Mouse (Mus musculus) intestine, embryonic 14.5 days (tissue): ENCODE results near the gene Hmces. TPM values are rescaled to one million over a fixed set of nuclear protein-coding genes. Genes with fewer than 3 reads are reported as not detected.
A peak's percentile ranks its signal among the peaks of the same experiment; 100 is the strongest.
"Not testable (repeated sequence)": the region's sequence is repeated elsewhere in the genome, so short reads cannot be mapped to it uniquely, and the experiment has no call there.

Experiments used
- ATAC-seq: fragments of 200-750 bp; cut with Nextera tagmentation; replicated peaks from 2 replicates; pipeline ENCODE4 v1.8.0; 2017; ENCODE audit warnings: low read depth, moderate number of reproducible peaks, moderate TSS enrichment, moderate library complexity; ENCODE audit not compliant: low FRiP score, low TSS enrichment
- DNase-seq: peaks from one replicate; pipeline ENCODE4 v3.0.0-alpha.2; 2018; ENCODE audit warnings: low spot score
- H3K27ac ChIP-seq: fragments of 300-500 bp; sonication (generic); 2 replicates; pipeline ENCODE4 v1.5.1; 2014; ENCODE audit warnings: low read depth, mild to moderate bottlenecking, control low read depth
- H3K27me3 ChIP-seq: fragments of 300-500 bp; sonication (generic); replicated peaks from 2 replicates; pipeline ENCODE4 v1.6.1; 2014; ENCODE audit warnings: low read length, control low read depth; ENCODE audit not compliant: control insufficient read depth, insufficient read depth
- H3K36me3 ChIP-seq: fragments of 300-500 bp; sonication (generic); 2 replicates; pipeline ENCODE4 v1.6.1; 2014; ENCODE audit warnings: low read length, control low read depth; ENCODE audit not compliant: control insufficient read depth, insufficient read depth
- H3K4me1 ChIP-seq: fragments of 300-500 bp; sonication (generic); replicated peaks from 2 replicates; pipeline ENCODE4 v1.6.1; 2014; ENCODE audit warnings: low read length, control low read depth, mixed read lengths; ENCODE audit not compliant: control insufficient read depth, insufficient read depth
- H3K4me2 ChIP-seq: fragments of 300-500 bp; sonication (generic); 2 replicates; pipeline ENCODE4 v1.6.1; 2014; ENCODE audit warnings: low read length
- H3K4me3 ChIP-seq: fragments of 300-500 bp; sonication (generic); 2 replicates; pipeline ENCODE4 v1.5.1; 2014; ENCODE audit warnings: low read depth, low read length, control low read depth, mixed read lengths
- H3K9ac ChIP-seq: fragments of 300-500 bp; sonication (generic); 2 replicates; pipeline ENCODE4 v1.6.1; 2014; ENCODE audit warnings: mild to moderate bottlenecking, low read length
- H3K9me3 ChIP-seq: fragments of 300-500 bp; sonication (generic); 2 replicates; pipeline ENCODE4 v1.6.1; 2016; ENCODE audit warnings: low read length, control low read depth; ENCODE audit not compliant: control insufficient read depth
- WGBS: fragments of 180-500 bp; shearing (Covaris S2); extraction: QIAGEN DNeasy Blood & Tissue Kit; methylation state at CpG from one replicate; pipeline ENCODE4 v1.1.7; 2014; 5-methylcytosine and 5-hydroxymethylcytosine counted together
- polyA plus RNA-seq: library from polyadenylated mRNA; unstranded; fragments of >200 nt; fragmentation: Nextera tagmentation; extraction: Ambion mirVana; gene quantifications from 2 replicates; pipeline ENCODE4 v1.2.1, GENCODE M21; 2014

Gene Hmces
- polyA plus RNA-seq, 1 experiment from 2014 or later = 45.1 TPM

GRCm38 (mm10) chr6:87935037-87935436 is 21.3 kb downstream of the Hmces start:
- no peaks in the 10 kb centered on the region for H3K27me3 ChIP-seq
- no peaks in the 10 kb centered on the region for H3K4me1 ChIP-seq
- ATAC-seq (no peak), DNase-seq (no peak)
- no peak overlapping the region for H3K9ac ChIP-seq
- H3K9me3 ChIP-seq = peaks cover 8% of the 10 kb centered on the region; the same call in 1 of the 2 replicates
- no peak overlapping the region for H3K4me2 ChIP-seq
- WGBS = 89% methylated on average over 5 of the region's 5 CpGs
- no peak overlapping the region for H3K27ac ChIP-seq
- no peak overlapping the region for H3K4me3 ChIP-seq
- H3K36me3 ChIP-seq = peaks cover 56% of the 10 kb centered on the region

GRCm38 (mm10) chr6:87937178-87937788 is 23.5 kb downstream of the Hmces start:
- ATAC-seq (peak; percentile 97), DNase-seq (peak; percentile 77)
- H3K36me3 ChIP-seq = peaks cover 44% of the 10 kb centered on the region
- no peak overlapping the region for H3K4me3 ChIP-seq
- H3K27me3 ChIP-seq = no peaks in the 10 kb centered on the region
- 37% methylated on average over 19 of the region's 19 CpGs for WGBS
- H3K9ac ChIP-seq = no peak overlapping the region
- H3K27ac ChIP-seq = peak overlapping the region; percentile 27
- no peaks in the 10 kb centered on the region for H3K9me3 ChIP-seq
- H3K4me1 ChIP-seq = no peaks in the 10 kb centered on the region
- no peak overlapping the region for H3K4me2 ChIP-seq

DNA sequence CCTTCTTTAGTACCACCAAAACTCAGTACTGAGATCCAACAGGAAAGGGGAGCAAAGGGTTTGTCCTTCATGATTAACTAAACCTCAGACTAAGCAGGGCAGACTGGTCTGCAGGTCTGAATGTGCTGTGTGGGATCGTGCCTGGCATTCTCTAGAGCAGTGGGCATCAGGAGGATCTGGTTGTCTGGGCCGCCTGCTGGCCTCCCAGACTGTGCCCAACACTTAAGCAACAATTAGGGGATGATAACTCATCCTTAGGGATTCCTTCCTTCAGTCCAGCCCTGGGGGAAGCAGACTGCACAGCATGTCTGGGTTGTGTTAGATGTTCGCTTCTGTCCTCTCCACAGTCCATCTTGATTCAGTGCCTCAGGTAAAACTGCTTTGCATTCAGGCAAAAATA is 25.2 kb downstream of the Hmces start:
- 83% methylated on average over 3 of the region's 3 CpGs for WGBS

DNA sequence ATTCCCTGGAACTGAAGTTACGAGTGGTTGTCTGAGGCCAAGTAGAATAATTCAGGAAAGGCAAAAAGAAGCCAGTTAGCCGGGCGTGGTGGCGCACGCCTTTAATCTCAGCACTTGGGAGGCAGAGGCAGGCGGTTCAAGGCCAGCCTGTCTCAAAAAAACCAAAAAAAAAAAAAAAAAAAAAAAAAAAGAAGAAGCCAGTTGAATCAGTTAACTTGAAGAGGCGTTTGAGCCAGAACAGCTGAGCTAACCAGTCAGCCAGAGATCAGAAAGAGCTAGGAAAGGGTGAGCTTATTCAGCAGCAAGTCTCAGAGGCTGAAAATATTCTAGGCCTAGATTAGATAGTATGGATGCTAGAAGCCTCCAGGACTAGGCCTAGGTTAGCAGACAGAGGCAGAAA is 28.4 kb downstream of the Hmces start:
- Histone ChIP-seq H3K36me3 (no peaks in the 10 kb centered on the region), H3K4me3 (no peak overlapping the region), H3K27ac (no peak overlapping the region), H3K4me1 (no peaks in the 10 kb centered on the region), H3K9me3 (peaks cover 5% of the 10 kb centered on the region; the same call in 1 of the 2 replicates), H3K27me3 (no peaks in the 10 kb centered on the region), H3K9ac (no peak overlapping the region), H3K4me2 (no peak overlapping the region)
- ATAC-seq (no peak), DNase-seq (no peak)
- 85% methylated on average over 7 of the region's 7 CpGs for WGBS

More for the DNA sequence above, 25.2 kb downstream of the Hmces start:
- Histone ChIP-seq H3K4me3 (no peak overlapping the region), H3K9ac (no peak overlapping the region), H3K36me3 (peaks cover 28% of the 10 kb centered on the region), H3K27me3 (no peaks in the 10 kb centered on the region), H3K9me3 (no peaks in the 10 kb centered on the region), H3K4me2 (no peak overlapping the region), H3K4me1 (no peaks in the 10 kb centered on the region), H3K27ac (no peak overlapping the region)
- no peak for DNase-seq
- no peak for ATAC-seq

DNA sequence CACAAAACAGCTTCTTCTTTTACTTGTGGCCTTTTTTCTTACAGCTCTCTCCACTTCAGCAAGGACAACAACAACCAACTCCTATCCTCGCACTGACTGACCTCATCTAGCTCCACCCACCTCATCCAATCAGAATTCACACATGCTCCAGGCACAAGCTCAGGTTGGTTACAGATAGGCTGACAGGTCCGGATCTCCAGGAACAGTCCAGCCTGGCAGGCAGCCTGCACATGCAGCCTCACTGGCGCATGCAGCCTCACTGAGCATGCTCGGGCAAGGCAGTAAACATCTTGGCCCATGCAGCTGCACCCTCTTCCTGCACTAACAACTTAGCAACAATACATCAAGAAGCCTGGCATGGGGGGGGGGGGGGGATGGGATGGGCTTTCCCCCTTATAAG is 48.7 kb downstream of the Hmces start:
- H3K4me2 ChIP-seq, H3K27me3 ChIP-seq, H3K4me1 ChIP-seq, DNase-seq, ATAC-seq, H3K9ac ChIP-seq, H3K4me3 ChIP-seq, H3K36me3 ChIP-seq, H3K27ac ChIP-seq: not testable (repeated sequence)
- peaks cover 10% of the 10 kb centered on the region; the same call in 1 of the 2 replicates for H3K9me3 ChIP-seq
- 57% methylated on average over 4 of the region's 4 CpGs for WGBS

DNA sequence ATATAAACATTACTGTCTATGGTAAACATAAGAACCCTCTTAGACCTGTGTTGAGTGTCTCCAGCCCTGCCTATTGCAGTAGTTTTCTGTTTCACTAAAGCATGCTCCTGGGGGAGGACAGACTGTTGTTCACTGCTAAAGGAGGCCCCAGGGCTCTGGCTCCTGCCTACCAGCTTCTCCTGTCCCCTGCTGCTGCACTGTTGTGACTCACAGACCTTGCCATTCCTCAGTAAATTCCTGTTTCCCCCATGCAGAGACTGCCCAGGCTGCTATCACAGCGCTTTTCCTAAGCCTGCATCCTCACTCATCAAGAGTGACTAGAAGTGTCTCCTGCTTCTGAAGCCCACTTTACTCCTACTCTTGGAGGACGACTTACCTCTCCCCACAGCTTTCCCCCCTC is 56.3 kb downstream of the Hmces start:
- 27% methylated on average over 2 of the region's 2 CpGs for WGBS
- no peak overlapping the region for H3K9ac ChIP-seq
- H3K27me3 ChIP-seq = no peaks in the 10 kb centered on the region
- DNase-seq (no peak), ATAC-seq (no peak)
- no peak overlapping the region for H3K4me3 ChIP-seq
- no peak overlapping the region for H3K4me2 ChIP-seq
- H3K4me1 ChIP-seq = no peaks in the 10 kb centered on the region
- no peaks in the 10 kb centered on the region for H3K36me3 ChIP-seq
- H3K27ac ChIP-seq = no peak overlapping the region
- H3K9me3 ChIP-seq = no peaks in the 10 kb centered on the region

DNA sequence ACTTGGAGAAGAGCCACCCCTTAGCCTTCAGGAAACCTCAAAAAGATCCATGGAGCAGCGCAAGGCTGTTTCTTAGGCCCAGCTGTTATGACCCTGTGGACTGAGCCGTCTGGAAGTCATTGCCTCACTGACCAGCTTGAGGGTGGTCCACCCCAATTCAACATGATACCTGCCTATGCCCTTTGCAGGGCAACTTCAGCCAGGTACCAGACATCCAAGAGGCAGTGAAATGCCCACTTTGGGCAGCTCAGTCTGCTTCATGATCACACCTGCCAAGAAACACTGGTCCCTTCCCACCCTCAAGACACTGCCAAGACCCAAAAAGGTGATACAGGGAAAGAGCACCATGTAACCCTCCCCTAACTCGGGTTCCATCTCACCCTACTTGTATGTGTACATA is 66.0 kb downstream of the Hmces start:
- H3K27ac ChIP-seq = no peak overlapping the region
- WGBS = 82% methylated on average over 3 of the region's 3 CpGs

GRCm38 (mm10) chr6:87980374-87981029 is 66.8 kb downstream of the Hmces start:
- Histone ChIP-seq H3K36me3 (peaks cover 7% of the 10 kb centered on the region), H3K4me1 (peaks cover 9% of the 10 kb centered on the region), H3K4me3 (peak overlapping the region; percentile 95), H3K4me2 (peak overlapping the region; percentile 72), H3K9ac (peak overlapping the region; percentile 78), H3K9me3 (no peaks in the 10 kb centered on the region), H3K27me3 (no peaks in the 10 kb centered on the region), H3K27ac (peak overlapping the region; percentile 83)
- under 1% methylated on average over 60 of the region's 66 CpGs for whole genome bisulfite sequencing
- DNase-seq = peak; percentile 86
- peak; percentile 76 for ATAC-seq

More for the DNA sequence above, 66.0 kb downstream of the Hmces start:
- Histone ChIP-seq H3K9me3 (no peaks in the 10 kb centered on the region), H3K9ac (no peak overlapping the region), H3K36me3 (peaks cover 7% of the 10 kb centered on the region), H3K27me3 (no peaks in the 10 kb centered on the region), H3K4me1 (peaks cover 9% of the 10 kb centered on the region), H3K4me3 (peak overlapping the region; percentile 95), H3K4me2 (peak overlapping the region; percentile 72)
- DNase-seq = no peak
- no peak for ATAC-seq
